Mouse (Mus musculus) naive thymus-derived CD4-positive, alpha-beta T cell, adult 2 months (primary cell): Measurements from ENCODE around the gene Phyh.

Source experiments
- DNase-seq: peaks from one replicate; pipeline ENCODE4 v3.0.0-alpha.2; 2011; ENCODE audit warnings: low read depth

The Phyh gene

GRCm38 (mm10) chr2:4918860-4919739, at the start of gene Phyh:
TSS of gene Phyh (plus strand) at chr2:4919019.
- peak; percentile 84 for DNase-seq

- DNase-seq = peak; percentile 55
These were observed 46.1 kb upstream of the Phyh start for GRCm38 (mm10) chr2:4872740-4873139.

GRCm38 (mm10) chr2:4873331-4873730, 45.5 kb upstream of the Phyh start:
- no peak for DNase-seq

GRCm38 (mm10) chr2:4875090-4875489, 43.7 kb upstream of the Phyh start:
- no peak for DNase-seq

GRCm38 (mm10) chr2:4876131-4876530, 42.7 kb upstream of the Phyh start:
- DNase-seq = no peak

GRCm38 (mm10) chr2:4880737-4881349, 38.0 kb upstream of the Phyh start:
- DNase-seq = no peak

- DNase-seq = peak; percentile 81
These were observed 37.2 kb upstream of the Phyh start, which contains the start of gene Sephs1 for GRCm38 (mm10) chr2:4881350-4882248. TSS of gene Sephs1 (plus strand) at chr2:4881564.

GRCm38 (mm10) chr2:4882249-4882791, 36.5 kb upstream of the Phyh start:
- peak; percentile 76 for DNase-seq

GRCm38 (mm10) chr2:4883009-4883704, 35.7 kb upstream of the Phyh start:
- DNase-seq = peak; percentile 75

- DNase-seq = no peak
These were observed 31.9 kb upstream of the Phyh start for GRCm38 (mm10) chr2:4886896-4887295.

- DNase-seq = no peak
These were observed 23.2 kb upstream of the Phyh start for GRCm38 (mm10) chr2:4895598-4895997.

- no peak for DNase-seq
These were observed 21.8 kb upstream of the Phyh start for GRCm38 (mm10) chr2:4896970-4897369.

GRCm38 (mm10) chr2:4900624-4901023, 18.2 kb upstream of the Phyh start:
- DNase-seq = no peak

GRCm38 (mm10) chr2:4902346-4902745, 16.5 kb upstream of the Phyh start:
- no peak for DNase-seq

- DNase-seq = no peak
These were observed 11.7 kb upstream of the Phyh start for GRCm38 (mm10) chr2:4907120-4907519.

- DNase-seq = no peak
These were observed 10.9 kb upstream of the Phyh start for GRCm38 (mm10) chr2:4907916-4908315.

- DNase-seq = no peak
These were observed 10.0 kb upstream of the Phyh start for GRCm38 (mm10) chr2:4908771-4909315.

- DNase-seq = no peak
These were observed 8.9 kb upstream of the Phyh start for GRCm38 (mm10) chr2:4909909-4910308.

- DNase-seq = no peak
These were observed 8.3 kb upstream of the Phyh start for GRCm38 (mm10) chr2:4910521-4910920.

GRCm38 (mm10) chr2:4913949-4914348, 4.9 kb upstream of the Phyh start:
- no peak for DNase-seq

GRCm38 (mm10) chr2:4916037-4916436, 2.8 kb upstream of the Phyh start:
- no peak for DNase-seq
